Mouse (Mus musculus) layer of hippocampus, adult 8-10 months (tissue): ENCODE measurements around the gene Fam180a. TPM values are rescaled to one million over a fixed set of nuclear protein-coding genes. Genes with fewer than 3 reads are reported as not detected.
"Not testable (repeated sequence)": the region's sequence is repeated elsewhere in the genome, so short reads cannot be mapped to it uniquely, and the experiment has no call there.

ENCODE experiments used
- DNase-seq, 2 experiments: peaks; one replicate each; pipeline ENCODE4 v3.0.0; 2022; ENCODE audit warnings: low spot score in 2 of 2
- total RNA-seq, 4 experiments: library from RNA; stranded (reverse); gene quantifications; 2 replicates each; pipeline ENCODE4 v1.2.4; 2022

Fam180a gene
- total RNA-seq = 1 to 10 TPM; 1.1 to 3.1 (median 1.9) TPM

DNA sequence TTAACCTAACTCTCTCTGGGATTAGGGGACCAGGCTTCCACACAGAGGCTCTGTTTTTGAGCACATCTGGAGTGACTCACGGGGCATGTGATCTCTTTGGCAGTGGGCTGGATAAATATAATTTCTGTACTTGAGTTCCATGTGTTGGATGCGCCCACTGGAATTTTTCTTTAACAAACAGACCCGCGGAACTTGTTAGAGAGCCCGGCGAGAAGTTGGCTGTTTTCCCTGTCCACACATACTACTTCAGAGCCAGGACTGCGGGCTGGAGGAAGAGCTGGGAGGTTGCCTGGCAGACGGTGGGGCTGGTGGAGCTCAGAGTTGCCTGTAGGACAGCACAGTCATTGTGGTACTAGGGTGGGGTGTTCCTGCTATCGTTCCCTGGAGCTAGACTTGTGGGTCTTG, at the start of gene Fam180a:
Gene Fam180a (minus strand): TSS at position 31 of the 405 bp plus-strand sequence.
- DNase-seq = peak in 1 of 2 experiments; percentile 33

DNA sequence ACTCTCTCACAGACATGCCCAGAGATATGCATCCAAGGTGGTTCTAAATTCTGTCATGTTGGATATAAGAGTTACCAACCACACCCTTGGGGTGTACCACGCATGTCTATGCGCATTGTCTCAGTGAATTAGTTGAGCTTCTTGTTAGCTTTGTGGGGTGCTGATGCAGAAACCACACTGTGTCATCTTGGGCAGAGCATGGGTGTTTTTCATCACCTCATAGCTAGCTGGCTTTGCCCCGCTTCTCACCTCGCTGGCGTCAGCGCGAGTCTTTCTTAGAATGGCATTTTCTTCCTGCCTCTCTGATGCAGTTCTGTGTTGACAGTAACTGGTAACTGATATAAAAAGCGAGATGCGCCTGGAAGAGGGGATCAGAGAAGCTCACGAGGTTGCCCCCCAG, 48.1 kb upstream of the Fam180a start:
- DNase-seq = no peak

DNA sequence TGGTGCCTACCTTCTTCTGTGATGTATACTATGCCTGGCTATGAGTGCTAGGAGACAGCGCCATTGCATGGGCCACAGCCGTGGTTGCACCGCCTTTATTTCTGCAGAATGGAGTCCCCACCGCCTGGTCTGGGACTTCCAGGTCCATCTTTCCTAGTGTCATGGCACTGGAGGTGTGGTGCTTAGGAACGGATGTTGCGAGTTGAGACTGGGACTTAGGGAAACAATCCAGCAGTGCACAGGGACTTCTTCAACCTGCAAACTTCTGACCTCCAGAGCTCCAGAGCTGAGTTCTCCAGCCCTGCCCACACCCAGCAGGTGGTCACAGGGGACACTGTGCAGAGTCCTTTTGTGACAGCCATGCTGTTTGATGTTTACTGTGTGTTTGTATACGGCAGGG, 44.4 kb upstream of the Fam180a start:
- no peak for DNase-seq

DNA sequence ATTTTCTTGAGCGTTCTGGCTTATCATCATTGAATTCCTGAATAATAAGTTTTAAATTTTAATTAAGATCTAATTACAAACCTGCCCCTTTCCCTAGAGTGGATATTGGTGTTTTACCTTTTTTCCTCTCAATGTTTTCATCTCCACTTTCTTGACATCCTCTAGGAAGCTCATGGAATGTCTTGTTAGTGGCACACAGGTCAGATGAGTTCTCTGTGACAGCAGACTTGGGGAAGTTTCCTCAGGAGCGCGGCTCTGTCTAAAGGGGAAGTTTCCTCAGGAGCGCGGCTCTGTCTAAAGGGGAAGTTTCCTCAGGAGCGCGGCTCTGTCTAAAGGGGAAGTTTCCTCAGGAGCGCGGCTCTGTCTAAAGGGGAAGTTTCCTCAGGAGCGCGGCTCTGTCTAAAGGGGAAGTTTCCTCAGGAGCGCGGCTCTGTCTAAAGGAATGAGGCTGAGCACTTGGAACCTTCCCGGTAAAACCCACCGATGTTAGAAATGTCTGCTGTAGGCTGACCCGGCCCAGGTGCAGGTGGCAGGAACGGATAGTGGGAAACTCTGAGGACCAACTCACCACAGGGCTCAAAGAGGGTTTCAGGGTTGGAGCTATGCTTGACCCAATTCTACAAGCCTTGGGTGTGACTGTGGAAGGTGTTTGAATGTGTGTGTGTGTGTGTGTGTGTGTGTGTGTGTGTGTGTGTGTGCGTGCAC, 43.8 kb upstream of the Fam180a start:
- not testable (repeated sequence) for DNase-seq

DNA sequence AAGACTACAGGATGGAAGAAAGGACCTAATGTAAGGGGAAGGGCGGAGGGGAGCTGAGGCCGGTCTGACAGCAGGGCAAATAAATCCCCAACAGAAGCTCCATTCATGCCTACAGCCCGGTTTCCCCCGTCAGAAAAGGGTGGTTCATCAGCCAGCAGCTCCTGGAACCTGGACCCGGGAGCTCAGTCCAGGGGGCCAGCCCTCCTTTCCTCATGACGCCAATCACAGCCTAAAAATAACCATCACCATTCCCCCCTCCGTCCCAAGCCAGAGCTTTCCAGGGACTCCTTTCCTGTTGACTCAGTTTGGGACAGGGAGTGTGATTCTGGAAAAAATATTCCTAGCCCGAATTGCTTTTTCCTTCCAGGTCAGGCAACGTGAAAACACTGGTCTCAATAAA, 36.7 kb upstream of the Fam180a start:
- no peak for DNase-seq

DNA sequence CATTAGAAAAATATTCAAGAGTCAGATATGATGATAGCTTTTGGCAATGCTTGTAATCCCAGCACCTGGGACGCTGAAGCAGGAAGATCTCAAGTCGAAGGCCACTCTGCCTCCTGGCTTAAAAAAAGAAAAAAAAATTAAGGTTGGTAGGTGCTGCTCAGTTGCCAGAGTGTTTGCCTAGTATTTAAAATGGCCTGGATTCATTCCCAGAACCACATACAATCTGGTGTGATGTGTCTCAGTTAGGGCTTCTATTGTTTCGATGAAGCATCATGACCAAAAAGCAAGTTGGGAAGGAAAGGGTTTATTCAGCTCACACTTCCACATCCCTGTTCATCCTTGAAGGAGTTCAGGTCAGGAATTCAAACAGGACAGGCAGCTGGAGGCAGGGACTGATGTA, 29.4 kb upstream of the Fam180a start:
- DNase-seq = no peak

DNA sequence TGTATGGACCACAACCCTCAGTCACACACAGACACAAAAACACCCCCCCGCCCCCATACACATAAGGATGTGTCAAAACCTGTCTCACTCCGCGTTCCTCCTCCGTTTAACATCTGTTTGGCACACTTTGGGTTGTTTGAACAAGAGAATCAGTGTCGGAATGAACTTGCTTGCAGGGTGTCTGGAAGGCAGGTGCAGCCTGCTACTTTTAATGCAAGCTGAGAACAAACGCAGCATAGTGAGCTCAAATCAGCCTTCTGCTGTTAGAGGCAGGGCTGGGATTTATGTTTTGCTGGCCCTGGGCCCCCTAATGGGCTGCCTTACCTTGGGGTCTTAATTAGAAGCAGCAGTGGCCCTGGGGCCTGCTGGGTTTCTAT, 28.7 kb upstream of the Fam180a start:
- DNase-seq = no peak

DNA sequence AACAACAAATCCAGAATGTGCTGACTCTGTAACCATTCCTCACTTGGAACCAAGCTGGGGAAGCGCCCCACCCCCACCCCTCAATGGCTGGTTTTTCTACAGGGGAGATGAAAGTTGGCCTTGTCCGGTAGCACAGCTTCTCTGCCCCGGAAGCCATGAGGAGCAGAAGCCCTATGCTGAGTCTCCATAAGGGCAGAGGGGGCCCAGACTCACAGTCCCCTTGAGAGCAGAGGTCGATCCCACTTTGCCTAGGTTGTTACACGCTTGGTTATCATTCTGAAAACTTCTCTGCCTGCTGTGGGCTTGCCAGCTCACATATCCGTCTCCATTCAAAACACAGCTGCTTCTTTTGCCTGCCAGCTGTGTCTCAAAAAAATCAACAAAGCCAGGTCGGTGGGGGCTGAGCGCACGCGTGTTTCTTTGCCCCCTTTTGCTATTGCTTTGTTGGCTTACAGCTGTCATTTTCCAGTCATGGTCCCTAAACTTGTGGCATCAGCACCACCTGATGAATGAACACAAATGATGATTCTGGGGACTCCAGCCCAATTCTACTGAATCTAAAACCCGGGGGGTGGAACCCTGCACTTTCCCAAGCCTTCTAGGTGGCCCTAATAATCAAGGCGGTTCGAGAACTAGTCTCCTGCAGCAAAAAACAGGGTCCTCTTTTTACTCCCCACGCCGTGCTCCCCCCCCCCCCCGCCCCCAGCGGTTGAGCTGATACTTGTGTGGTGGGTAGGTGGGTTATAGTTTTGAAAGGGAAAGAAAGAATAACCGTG, 28.1 kb upstream of the Fam180a start:
- DNase-seq = no peak

DNA sequence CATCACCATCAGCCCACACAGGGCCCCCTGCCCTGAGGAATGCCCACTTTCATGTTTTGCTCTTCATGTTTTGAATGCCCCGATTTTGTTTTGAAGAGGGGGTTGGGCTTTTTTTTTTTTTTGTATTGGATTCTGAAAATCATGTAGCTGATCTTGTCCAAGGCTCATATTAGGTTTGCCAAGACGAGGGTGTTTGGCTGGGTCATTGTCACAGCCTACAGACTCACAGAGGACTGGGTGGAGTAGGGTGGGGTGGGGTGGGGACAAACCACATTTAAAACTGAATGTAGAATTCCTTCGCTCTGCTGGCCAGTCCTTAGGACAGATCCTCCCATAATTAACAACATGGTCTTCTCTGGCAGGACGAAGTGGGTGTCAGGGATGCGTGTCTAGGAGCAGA, 27.5 kb upstream of the Fam180a start:
- DNase-seq = no peak

DNA sequence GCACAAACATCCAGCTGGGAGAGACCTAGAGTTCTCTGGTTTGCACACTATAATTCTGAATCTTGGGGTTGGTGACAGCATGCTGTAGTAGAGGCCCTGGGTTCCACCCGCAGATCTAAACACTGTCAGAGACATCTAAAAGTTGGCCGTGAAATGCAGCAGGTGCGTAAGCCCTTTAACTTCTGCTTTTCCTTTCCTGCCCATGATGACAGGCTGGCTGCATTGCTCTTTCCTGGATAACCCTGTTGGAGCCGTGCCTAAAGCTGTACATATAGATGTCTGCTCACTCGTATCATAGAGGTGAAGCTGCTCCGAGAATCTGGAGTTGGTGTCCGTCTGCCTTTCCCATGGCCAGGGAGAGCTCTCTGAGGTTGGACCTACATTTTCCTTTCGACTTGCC, 26.9 kb upstream of the Fam180a start:
- no peak for DNase-seq

DNA sequence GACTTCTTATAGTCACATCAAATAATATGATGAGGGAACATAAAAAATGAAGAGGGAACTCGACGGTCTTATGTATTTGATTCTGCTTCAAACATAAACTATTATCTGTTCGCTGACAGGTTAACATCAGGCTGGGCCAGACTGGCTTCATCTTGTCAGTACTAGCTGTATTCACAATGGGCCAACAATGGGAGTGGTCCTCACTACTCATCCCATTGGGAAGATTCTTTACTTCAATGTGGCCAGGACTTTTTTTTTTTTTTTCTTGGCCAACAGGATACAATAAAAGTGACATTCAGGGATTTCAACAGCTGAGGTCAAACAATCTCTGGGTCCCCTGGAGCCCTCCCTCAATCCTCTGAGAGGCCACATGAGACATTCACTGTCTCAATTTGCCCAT, 25.9 kb upstream of the Fam180a start:
- DNase-seq = no peak

DNA sequence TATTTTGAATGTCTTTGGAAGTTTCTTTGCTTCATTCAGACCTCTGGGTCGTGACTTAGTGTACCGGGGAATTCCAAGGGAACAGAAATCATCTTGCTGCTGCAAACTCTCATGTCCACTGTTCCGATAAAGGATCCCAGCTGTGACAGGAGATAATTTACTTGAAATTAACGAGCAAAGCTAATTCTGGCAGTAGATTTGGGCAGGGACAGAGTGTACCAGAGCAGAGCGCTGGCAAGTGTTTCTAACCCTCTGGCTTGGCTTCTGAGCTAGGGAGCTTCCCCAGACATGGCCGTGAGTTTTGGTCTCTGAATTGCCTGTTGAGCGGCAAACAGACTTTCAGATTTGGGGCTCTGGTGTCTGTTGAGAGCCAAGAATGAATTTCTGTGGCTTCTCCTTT, 23.8 kb upstream of the Fam180a start:
- no peak for DNase-seq

DNA sequence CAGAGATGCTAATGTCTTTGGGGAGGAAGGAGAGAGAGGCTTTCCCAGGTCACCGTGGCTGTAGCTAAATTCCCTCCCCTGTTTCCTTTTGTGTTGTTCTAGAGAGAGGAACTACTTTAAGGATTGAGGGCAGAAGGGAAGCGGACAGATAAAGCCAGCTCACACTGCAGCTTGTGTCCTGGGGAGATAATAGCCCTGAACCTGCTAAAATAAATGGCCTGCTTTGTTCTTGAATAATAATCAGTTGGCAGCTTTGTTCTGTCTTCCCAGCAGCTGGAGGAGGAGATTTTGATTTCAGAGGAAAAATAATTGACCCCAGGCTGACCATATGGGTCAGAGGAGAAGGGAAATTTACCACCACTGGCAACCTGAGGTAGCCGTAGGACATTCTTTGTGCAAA, 12.7 kb upstream of the Fam180a start:
- DNase-seq = no peak

DNA sequence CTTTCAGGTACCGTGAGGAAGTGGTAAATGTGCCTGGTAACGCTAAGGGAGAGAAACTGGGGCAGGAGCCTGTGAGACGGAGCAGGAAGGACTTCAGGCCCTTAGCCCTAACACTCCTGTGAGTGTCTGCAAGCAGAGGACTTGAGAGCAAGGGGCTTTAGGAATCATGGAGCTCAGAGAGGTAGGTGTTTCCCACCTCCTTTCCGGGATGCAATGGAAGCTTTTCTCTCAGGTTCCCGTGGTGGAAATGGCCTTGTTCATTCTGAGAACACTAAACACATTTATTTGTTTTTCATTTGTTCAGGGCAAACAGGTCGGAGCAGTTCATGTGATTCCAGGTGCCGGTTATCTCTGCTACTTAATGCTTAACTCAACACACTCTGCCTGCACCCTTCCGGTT, 11.9 kb upstream of the Fam180a start:
- DNase-seq = no peak

DNA sequence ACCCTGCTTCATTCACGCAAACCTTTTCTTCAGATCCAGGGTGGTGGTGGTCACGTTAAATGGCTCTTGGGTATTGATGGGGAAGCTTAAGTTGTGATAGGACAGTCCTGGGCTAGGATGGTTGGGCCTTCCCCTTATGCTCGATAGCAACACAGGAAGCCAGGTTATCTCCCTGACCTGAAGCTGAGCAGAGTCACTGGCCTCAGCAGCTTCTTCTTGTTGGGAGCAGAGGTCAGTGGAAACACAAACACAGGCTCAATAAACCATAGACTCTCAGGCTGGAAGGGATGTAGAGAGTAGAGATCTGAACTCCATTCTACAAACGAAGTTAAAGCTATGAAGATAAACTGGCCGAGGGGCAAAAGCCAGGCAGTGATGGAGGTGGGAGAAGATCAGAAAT, 9.5 kb upstream of the Fam180a start:
- no peak for DNase-seq

DNA sequence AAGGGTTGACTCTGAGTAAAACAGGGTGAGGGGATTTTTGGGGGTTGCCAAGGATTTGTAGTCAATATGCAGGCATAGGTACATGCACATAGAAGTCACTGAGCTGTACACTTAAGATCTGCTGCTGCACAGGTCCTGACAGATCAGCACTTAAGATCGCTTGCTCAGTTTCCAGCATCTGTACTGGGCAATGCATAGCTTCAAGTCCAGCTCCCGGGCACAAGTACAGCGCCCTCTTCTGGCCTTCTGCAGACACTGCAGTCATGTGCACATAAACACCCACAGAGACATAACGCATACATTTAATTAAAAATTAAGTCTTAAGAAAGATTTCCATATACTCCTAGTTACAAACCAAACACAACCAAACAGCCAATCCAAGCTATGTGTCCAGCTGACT, 8.3 kb upstream of the Fam180a start:
- no peak for DNase-seq

DNA sequence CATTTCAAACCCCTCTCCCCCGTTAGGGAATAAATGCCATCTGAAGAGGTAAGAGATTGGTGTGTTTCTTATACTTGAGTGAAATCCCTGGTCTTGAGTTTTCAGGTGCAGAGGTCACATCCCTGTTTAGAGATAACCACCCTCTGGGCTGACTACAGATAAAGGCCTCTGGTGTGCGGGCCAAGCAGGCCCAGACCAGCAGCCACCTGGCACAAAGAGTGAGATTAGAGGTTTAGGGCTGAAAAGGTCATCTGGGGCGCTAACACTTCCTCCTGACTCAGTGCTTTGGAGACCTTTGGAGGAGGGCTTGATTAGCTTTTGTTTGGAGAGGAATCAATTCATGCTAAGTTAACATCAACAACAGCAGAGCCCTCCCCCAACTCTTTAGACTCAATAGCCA, 7.7 kb upstream of the Fam180a start:
- no peak for DNase-seq

DNA sequence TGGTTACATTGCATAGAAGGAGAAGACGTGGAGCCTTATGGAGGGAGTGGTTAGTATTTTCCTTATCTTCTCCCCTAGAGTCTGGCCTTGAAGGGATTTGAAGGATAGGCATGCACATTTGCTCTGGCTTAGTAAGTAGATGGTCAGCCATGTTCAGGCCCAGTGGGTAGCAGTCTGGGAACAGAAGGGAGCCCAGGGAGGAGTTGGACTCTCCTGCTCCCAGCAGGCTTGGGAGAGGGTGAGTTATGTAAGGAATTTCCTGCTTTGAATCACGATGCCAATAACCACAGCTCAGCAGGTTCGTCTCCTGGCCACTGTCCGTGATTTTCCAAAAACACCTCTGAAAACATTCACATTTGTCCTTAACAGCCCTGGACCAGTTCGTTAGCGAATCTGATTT, 4.9 kb upstream of the Fam180a start:
- no peak for DNase-seq

DNA sequence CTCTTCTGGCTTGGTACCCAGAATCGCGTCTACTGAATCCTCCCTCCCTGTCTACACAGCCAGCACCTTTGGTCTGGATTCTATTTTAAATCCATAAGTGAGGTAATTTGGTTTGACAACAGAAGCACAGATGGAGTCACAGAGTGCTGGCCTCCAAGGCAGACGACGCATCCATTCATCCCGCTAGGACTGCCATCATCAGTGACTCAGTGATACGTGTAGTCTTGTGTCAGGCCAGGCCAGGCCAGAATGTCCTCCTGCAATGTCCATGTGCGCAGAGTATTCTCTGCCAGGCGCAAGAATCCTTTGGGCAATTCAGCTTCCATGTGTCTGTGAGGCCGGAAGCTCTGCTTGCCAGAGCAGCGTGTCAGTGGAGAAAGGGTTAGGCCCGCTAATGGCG, 4.0 kb upstream of the Fam180a start:
- DNase-seq = no peak

DNA sequence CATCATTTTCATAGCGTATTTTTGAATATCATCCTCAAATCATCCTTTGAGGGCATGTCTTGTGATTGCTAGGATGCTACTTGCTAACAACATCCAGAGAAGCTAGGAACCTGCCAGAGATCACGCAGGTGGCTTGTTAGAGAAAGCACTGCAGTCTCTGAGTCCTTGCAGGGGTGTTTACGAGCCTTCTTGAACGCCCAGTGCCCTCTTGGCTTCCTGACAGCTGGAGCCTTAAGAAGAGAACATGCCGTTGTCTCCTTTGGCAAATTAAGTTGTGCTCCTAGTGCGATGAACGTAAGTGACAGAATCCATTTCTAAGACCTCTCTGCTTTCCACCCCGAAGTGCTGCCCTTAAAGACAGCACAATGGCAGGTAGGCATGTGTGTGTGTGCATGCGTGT, 1.6 kb downstream of the Fam180a start:
- no peak for DNase-seq

DNA sequence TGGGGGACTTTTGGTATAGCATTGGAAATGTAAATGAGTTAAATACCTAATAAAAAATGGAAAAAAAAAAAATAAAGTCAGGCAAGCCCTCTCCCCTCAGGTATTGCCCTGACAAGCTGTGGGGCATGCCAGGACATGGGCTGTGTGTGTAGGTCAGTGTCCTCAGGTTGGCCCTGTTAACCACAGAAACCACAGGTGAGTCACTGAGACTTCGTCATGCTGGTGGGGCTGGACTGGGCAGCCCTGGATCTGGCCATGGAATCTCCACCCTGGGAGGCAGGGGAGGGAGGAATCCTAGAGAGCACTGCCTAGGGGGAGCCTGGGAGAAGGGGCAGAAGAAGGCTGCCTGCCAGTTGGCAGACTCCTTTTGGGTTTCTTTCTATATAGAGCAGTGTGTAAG, 2.9 kb downstream of the Fam180a start:
- DNase-seq = no peak

DNA sequence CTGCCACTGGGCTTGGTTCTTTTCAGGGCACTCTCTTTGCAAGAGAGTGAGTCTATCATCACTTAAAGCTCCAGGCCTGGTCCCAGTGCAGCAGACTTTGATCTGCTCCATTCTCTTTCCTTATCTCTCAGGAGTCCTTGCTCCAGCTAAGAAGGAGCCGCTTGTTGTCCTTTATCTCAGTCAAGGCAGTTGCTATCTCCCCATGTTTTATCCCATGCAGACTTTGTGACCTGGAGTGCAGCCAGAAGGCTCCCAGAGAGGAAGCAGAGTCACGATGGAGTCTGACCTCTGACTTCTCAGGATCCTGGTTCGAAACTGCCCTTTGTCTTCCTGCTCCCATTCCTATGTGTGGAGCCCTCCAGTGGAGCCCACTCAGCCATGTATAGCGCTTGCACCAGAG, 4.8 kb downstream of the Fam180a start:
- no peak for DNase-seq

DNA sequence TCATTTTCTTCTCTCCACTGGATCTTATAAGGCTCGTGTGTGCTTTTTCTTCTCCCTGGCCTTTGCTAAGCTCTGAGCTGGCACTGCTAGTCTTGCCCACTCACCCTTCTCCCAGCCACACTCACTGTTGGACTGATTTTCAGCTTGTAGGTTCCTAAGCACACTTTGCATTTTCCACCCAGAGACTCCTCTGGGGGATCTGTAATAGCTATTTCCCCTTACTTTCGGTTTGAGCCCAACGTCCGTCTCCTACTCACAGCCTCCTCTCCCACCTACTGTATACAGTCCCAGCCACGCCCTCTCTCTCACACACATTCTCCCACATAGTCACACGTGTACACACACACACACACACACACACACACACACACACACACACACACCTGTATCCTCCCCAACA, 6.1 kb downstream of the Fam180a start:
- no peak for DNase-seq
